Mouse (Mus musculus) 3134 (cell line): ENCODE data around the gene Guca2a.
"Not testable (repeated sequence)": the region's sequence is repeated elsewhere in the genome, so short reads cannot be mapped to it uniquely, and the experiment has no call there.

ENCODE experiments used
- DNase-seq: peaks from one replicate; pipeline ENCODE4 v3.0.0-alpha.2; 2011; ENCODE audit warnings: low spot score; ENCODE audit not compliant: insufficient read length; ENCODE audit errors: extremely low read depth

Guca2a gene

DNA sequence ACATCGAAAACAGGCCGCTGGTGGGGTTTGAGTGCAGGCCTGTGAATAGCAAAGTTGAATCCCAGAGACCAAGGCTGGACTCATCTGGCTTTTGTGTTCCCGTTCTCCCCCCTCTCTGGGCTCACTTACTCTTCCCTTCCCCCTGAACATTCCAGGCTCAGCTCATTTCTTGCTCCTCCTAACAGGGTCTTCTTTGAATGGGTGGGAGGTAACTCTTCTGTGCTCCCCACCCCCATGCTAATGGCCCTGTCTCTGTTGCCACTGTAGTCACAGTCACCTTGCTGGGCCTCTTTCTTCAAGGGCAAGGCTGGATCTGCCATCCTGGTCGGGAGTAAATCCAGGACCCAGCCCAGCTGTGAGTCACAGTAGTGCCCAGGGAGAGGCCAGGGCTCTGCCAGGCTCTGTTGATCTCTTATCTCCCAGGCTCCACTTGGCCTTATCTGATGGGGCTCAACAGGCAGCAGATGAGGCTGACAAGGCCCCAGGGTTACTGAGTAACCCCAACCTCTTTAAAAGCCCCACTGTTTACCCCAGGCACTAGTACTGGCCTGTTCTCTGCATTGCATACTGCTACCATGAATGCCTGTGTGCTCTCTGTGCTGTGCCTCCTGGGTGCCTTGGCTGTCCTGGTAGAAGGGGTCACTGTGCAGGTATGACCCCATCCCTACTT, at the start of gene Guca2a:
Gene Guca2a (plus strand): TSS at position 529 of the 670 bp plus-strand sequence.
- DNase-seq = no peak

DNA sequence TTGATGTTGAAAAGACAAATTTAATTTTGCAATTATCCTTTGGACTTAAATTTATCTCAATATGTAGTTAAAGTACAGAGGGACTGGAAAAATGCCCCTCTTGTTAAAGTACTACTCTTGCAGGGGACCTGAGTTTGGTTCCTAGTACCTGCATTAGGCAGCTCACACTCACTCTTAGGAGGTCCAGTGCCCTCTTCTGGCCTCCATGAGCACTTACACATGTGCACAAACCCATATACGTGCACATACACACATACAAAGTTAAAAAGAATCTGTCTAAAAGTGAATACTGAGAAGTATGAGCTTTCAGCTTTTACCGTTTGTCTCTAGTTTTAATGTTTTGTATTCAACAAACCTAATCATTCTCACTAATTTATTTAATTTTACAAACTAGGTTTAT, 49.5 kb upstream of the Guca2a start:
- DNase-seq = no peak

DNA sequence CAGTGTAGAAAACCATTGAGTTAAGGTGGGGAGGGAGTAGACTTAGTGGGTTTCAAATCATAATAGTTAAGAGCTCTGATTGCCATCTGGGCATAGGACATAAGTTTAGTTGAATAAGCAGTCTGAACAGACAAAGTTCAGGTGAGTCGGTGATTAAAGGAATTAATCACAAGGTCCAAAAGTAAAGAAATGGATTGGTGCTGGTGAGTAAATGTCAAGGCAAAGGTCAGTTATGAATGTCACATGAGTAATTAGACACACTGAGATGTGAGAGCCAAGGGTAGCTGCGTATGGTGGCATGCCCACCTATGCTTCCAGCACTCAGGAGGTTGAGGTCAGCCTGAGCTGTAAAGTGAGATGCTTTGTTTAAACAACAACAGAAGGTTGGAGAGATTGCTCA, 48.1 kb upstream of the Guca2a start:
- no peak for DNase-seq

DNA sequence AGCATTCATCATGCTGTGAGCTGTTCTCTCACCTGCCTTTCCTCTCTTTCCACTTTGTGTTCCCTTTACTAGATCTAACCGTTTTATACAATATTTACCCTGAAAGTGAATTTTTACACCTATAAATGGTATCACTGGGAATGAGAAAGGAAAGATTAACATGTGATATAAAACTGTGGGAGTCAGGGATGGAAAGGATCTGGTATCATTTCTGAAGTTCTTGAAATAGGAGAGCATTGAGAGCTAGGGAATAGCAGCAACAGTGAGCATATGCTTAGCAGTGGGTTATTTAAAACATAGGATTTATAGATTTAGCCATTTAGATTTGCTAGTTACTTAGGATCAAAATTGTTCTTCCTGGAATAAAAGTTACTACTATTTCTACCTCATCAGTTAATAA, 47.5 kb upstream of the Guca2a start:
- no peak for DNase-seq

DNA sequence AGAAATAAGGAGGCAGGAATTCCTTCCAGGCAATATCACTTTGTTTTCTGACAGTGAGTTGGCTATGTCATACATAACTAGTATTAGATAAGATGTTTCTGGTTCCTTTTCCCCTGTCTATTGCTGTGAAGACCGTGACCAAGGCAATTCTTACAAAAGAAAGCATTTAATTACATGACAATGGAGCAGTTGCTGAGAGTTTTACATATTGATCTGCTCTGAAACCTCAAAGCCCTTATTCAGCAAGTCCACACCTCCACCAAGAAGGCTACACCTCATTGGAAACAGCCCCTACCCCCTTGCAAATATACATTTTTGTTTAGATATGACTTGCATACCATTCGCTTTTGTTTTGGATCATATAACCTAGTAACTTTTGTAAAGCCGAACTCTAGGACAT, 45.0 kb upstream of the Guca2a start:
- DNase-seq = no peak

DNA sequence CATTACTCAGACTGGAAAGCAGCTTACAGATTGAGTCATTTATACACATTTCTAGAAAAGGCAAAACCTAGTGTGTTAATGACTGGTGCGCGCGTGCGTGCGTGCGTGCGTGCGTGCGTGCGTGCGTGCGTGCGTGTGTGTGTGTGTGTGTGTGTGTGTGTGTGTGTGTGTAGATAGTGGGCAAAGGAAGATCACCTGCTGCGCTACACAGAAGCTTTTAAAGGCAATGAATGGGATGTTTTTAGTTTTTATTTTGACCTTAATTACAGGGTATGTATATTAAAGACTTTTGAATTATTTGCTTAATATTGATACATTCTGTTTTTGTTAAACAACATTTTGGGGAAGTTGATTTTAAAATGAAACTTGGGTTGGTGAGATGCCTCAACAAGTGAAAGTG, 43.2 kb upstream of the Guca2a start:
- no peak for DNase-seq

DNA sequence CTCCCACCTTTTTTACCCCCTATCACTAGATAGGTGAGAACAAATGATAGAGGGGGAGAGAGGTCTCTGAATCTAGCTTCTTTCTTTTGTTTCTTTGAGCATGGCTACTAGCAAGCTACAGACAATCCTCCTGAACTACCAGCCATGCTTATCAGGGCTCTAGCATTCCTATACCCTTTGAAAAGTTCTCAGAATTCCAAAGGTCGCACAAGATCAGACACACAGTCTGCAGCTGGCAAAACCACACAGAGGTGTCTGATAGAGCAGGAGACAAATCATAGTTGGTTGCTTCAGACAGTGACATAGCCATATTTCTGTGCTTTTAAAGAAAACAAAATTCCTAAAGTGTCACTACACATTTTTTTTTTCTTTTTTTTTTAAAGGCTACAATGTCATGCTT, 37.9 kb upstream of the Guca2a start:
- no peak for DNase-seq

DNA sequence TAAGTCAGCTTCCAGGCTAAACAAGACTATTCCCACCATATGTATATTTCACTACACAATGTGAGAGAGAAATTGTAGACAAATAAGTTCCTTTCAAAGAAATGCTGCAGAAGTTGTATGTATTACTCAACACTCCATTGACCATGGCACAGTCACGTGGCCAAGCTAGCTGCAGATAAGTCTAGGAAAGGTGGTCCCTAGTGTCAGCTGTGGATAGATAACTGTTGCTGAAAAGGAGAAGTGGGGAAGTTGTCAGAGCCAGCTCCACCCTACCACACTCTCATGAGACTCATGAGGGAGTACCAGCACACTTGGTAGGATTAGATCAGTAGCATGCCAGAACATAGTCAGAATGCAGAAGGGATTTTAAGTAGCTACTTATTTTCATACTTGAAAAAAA, 28.0 kb upstream of the Guca2a start:
- DNase-seq = no peak

DNA sequence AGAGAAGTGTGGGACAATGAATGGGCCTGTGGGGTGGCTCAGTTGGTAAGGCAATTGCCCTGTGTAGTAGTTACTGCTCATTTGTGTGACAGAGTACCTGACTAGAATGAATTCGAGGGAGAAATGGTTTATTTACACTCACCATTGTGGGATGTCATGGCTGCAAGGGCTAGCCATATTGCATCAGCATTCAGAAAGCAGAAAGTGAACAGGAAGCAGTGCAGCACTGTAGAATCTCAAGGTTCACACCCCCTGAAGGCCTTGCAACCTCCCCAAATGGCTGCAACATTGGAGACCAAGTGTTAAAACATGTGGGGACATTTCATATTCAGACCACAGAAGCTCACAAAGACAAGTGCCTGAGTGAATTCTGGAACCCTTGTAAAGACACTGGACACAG, 23.4 kb upstream of the Guca2a start:
- DNase-seq = no peak

DNA sequence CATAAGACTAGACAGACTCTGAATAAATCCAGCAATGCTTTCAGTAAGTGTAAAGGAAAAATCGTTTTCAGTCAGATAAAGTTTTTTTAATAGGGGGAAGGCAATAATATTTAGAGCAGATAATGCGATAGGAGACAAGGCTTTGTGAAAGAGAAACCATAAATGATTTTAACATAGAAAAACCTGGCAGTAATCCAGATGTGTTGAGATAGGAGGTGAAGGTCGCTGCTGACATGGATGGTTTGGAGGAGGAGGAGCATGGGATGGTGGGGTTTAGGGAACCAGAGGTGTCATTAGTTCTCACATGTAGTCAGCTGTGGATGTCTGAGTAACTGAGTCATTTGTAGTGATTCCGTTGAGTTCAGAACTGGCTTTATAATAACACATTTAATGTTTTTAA, 22.8 kb upstream of the Guca2a start:
- no peak for DNase-seq

DNA sequence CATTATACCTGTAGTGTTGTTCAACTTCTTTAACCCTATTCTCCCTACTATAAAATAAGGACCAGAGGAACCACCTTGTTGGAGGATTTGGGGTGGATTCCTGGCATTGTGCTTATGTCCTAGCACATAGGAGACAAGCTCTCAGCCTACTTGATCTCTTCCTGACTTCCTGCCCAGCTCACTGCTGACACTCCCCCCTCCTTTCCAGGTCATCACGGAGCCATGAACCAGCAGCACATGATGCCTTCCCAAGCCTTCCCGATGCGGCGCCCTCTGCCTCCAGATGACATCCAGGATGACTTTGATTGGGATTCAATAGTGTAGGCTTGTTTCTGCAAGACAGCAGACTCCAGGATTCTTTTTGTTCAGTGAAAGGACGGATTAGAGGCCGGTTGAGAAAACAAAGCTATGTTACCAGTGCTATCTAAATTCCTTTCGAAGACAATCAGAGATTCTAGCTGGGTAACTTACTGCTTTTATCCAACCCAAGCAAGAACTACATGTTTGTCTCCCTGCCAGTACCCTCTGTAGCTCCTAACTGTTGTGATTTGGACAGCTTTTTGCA, 11.3 kb upstream of the Guca2a start:
- no peak for DNase-seq

DNA sequence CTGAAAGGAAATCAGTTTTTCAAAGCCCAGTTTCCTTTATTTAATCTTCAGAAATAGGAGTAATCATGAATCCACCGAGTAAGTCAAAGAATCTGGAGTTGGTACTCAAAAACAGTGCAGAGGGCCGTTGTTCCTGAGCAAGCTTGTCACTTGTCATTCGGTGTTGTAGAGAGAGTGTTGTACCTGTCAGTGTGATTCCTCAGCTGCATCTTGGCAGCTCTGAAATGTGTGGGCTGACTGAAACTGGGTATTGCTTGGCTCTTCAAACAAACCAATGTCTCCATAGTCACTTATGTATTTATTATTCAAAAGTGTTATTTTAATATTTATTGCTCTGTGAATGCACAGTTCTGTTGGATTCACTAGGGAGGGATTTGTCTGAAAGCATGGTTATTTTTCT, 10.6 kb upstream of the Guca2a start:
- DNase-seq = no peak

DNA sequence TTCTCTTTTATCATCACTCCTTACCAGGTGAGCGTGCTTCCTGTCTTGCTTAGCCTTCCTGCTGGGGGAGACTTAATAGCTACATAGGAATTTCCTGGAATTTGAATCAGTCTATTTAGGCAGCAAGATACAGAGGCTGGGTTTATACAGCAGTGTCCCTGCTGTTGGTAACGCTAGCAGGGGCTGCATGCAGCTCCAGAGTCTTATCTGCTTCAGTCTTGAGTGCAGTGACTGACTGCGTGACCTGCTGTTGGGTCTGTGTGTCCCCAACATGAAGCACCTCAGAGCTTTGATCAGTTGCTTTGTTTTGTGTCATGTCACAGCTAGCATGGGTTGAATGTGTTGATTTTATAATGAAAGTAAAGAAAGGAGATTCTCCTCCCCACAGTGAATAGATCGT, 10.2 kb upstream of the Guca2a start:
- DNase-seq = no peak

DNA sequence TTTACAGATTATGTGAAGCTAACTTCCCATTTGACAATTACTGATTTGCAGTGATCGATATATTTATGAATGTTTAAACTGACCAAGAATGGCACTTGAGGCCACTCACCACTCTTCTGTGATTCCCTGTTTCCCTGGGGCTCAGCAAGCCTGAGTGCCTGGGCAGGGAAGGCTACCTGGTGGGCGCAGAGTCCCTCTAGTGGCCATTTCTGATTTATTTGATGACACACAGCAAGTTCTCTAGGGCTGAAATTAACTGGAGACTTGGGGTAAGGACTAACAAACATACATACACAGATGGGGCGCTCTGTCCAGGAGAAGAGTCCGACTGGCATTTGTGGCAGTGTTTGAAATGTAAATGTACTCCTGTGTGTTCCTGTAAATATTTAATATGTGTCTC, 9.1 kb upstream of the Guca2a start:
- DNase-seq = not testable (repeated sequence)

DNA sequence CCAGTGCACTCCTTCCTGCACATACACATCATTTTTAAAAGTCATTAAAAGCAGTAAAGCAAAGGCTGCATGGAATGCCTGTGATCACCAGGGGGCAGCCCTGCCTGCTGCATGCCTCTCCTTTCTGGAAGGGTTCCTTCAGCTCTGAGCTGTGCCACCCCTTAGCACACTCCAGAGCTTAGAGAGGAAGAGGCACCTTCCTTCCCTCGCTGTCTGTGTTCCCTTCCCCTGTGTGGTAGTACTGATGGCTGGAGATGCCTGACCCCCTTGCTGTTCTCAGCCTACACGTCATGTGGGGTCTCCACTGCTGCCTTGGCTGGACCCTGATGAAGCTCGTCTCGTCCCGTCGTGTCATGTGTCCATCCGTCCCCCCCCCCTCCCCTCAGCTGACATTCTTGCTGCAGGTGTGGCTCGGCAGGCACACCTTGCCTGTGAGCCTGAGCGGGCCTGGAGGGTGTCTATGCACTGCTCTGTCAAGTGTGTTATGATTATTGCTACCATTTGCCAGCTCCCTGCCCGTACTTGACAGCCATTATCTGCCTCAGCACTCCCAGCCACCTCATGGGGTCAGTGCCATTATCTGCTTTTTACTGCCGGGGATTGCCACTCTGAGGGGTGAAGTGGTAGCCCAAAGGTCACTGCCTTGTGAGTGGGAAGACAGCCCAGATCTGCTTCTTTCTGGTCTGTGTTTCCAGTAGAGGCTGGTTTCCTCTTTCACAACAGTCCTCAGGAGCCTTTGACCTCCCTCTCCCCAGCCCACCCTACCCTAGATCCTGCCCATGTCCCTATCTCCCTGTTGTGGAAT, 6.2 kb upstream of the Guca2a start:
- no peak for DNase-seq

DNA sequence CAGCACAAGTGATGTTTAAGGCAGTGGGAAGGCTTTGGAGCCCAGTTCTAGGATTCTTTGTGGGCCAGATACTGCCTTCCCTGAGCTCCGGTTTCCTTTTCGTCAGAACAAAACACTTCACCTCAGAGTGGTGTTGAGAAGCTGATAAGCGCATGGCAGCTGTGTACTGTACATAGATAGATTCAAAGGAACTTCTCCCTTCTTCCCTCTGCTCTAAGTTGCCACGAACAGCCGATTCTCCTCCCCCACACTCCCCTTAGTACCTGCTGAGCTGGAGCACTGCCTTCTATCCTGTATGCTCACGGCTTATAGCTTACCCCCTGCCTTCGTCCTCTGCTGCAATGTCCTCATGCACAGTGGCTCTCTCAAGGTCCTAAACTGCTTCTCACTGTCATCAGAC, 4.8 kb upstream of the Guca2a start:
- no peak for DNase-seq

DNA sequence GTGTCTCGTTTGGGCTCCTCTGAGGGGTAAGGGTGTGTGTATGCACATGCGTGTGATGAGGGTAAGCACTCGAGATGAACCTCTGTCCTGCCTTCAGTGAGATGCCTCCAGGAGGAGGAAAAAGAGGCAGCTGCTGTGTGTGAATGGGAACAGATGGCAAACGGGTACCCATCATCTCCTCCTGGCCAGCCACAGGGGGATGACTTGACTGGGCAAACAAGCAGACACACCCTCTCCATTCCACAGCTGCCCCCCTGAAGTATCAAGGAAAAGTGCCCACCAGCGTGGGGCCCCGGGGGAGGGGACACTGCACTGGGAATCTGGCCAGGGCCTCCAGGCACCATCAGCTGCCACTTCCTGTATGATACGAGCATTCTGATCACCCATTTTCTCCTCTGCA, 4.2 kb upstream of the Guca2a start:
- DNase-seq = no peak

DNA sequence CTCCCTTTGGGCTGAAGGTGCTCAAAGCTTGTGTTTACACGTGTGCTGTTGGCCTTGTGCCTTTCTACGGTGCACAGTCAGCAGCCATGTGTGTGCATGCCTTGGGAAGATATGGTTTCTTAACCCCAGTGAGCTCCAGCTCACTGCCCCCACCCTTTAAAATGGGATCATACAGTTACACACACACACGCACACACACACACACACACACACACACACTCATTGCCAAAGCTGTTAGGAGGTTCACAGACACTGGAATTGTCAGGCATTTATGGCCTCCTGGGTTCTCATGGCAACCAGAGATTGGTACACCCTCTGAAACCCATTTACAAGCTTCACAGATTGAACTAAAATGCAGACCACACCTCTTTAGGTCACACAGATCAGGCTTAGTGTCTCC, 3.6 kb upstream of the Guca2a start:
- no peak for DNase-seq

DNA sequence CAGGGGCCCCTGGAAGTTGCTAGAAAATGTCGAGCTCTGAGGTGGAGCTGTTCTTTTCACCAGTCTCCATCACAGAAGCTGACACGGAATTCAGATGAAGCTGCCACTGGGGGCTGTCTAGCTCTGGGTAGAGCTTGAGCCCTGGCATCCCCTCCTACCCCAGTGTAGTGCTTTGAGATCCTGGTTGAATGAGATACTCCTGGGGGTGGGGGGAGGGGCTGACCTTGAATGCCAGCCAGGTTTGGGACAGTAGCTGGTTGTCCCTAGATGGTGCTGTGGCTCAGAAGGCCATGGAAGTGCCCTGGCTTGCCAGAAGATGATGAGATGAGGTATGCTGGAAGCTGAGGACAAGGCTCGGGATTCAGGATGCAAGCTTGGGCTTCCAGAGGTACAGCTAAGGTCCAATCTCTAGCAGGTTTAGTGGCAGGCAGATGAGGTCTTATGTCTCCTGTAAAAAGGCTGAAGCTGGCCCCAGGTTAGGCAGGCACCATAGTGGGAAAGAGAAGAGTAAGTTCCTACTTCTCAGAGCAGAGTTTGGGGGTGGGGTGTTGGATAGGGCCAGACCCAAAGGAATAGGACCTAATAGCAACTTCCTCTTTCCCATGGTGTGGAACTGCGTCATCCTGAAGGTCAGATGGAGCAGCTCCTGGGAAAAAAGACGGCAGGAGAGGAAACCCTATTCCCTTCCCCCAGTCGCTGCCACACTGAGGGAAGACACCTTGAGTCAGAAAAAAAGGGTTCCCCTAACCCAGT, 2.4 kb upstream of the Guca2a start:
- DNase-seq = no peak

DNA sequence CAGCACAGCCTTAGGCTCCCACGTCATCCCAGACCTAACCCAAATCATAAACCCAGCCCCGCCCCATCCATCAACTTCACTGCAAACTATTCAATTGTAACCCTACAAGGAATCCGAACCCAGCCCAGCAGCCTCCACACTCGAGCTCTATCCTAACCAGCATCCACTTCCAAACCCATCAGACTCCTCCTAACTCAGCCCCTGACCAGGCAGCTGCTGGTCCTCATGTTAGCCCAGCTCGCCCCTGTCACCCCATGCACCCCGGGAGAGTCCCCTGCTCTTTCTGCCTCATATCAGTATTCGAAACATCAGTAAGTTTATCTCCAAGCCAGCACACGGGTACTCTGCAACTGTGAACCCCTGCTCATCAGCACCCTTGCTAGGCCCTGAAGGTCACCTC, 1.8 kb upstream of the Guca2a start:
- no peak for DNase-seq

DNA sequence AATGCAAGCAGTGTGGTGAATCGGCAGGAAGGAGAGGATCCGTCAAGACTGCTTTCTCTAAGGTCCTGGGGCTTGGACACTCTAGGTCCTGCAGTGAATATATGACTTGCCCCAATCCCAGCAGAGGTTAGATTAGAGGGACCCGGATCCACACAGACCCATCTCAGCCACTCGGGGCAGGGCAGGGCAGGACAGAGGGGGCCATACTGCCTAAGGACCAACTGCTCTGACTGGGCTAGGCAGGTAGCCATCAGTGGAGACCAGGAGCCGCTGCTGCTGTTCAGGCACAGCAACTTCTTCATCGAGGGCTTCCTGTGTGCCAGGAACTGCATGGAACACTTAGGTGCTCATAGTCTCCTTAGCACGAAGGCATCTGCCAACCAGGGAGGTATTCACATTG, 773 bp upstream of the Guca2a start:
- no peak for DNase-seq
